Mouse (Mus musculus) heart, embryonic 12.5 days (tissue): Measurements from ENCODE around the gene Dynlrb2. TPM values are rescaled to one million over a fixed set of nuclear protein-coding genes. Genes with fewer than 3 reads are reported as not detected.

Experiments used
- ATAC-seq: fragments of 200-750 bp; cut with Nextera tagmentation; 2 replicates; pipeline ENCODE4 v1.8.0; 2017; ENCODE audit warnings: moderate TSS enrichment, moderate library complexity; ENCODE audit not compliant: insufficient number of reproducible peaks, low FRiP score
- H3K27ac ChIP-seq: fragments of 300-500 bp; sonication (generic); 2 replicates; pipeline ENCODE4 v1.5.1; 2016; ENCODE audit warnings: mild to moderate bottlenecking, moderate library complexity; ENCODE audit not compliant: poor library complexity, severe bottlenecking
- H3K27me3 ChIP-seq: fragments of 300-500 bp; sonication (generic); replicated peaks from 2 replicates; pipeline ENCODE4 v1.6.1; 2016; ENCODE audit warnings: mild to moderate bottlenecking, moderate library complexity
- H3K36me3 ChIP-seq: fragments of 300-500 bp; sonication (generic); 2 replicates; pipeline ENCODE4 v1.6.1; 2016; ENCODE audit warnings: mild to moderate bottlenecking, moderate library complexity
- H3K4me1 ChIP-seq: fragments of 300-500 bp; sonication (generic); replicated peaks from 2 replicates; pipeline ENCODE4 v1.6.1; 2016; ENCODE audit warnings: mild to moderate bottlenecking
- H3K4me2 ChIP-seq: fragments of 300-500 bp; sonication (generic); 2 replicates; pipeline ENCODE4 v1.6.1; 2016; ENCODE audit warnings: mild to moderate bottlenecking, moderate library complexity
- H3K4me3 ChIP-seq: fragments of 300-500 bp; sonication (generic); 2 replicates; pipeline ENCODE4 v1.5.1; 2016; ENCODE audit warnings: mild to moderate bottlenecking
- H3K9ac ChIP-seq: fragments of 300-500 bp; sonication (generic); 2 replicates; pipeline ENCODE4 v1.6.1; 2016; ENCODE audit warnings: mild to moderate bottlenecking, moderate library complexity
- H3K9me3 ChIP-seq: fragments of 300-500 bp; sonication (generic); replicated peaks from 2 replicates; pipeline ENCODE4 v1.6.1; 2016; ENCODE audit warnings: mild to moderate bottlenecking, moderate library complexity
- WGBS: fragments of 180-500 bp; shearing (Covaris S2); methylation state at CpG from one replicate; pipeline ENCODE4 v1.1.7; 2016; 5-methylcytosine and 5-hydroxymethylcytosine counted together
- polyA plus RNA-seq: library from polyadenylated mRNA; unstranded; fragments of >200 nt; fragmentation: Nextera tagmentation; extraction: Ambion mirVana; gene quantifications from 2 replicates; pipeline ENCODE4 v1.2.1, GENCODE M21; 2016

Dynlrb2 gene
- polyA plus RNA-seq, 1 experiment from 2014 or later: not detected

DNA sequence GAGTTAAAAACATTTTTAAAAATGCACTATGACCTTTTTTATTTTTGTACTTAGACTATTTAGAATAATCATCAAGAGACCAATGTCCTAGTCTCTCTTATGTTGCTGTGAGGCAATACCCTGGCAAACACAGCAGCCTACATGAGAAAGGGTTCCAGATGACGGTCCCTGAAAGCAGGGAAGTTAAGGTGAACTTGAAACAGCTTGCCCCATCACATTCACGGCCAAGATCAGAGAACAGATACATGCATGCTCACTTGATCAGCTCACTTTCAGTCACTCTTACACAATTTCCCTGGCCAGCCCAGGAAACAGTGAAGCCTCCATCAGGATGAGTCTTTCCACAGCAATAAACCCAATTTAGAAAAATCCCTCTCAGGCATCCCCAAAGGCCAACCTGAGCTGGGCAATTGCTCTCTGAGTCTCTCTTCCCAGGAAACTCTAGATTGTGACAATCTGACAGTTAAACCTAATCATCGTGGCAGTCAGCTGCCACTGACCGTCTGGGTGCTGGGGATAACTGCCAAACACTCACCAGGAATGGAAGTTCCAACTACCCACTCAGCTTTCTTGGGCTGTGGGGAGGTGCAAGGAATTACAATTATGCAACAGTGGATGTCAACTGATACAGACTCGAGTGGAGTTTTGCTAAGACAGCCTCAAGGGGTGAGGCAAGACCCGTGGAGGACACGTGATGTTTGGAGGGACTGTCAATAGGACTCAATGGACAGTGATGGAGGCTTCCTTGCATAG, 4.5 kb upstream of the Dynlrb2 start:
- WGBS: 72% methylated on average over 7 of the region's 7 CpGs
- Histone ChIP-seq H3K4me2 (no peak overlapping the region), H3K9ac (no peak overlapping the region), H3K27me3 (no peaks in the 10 kb centered on the region), H3K36me3 (no peaks in the 10 kb centered on the region), H3K27ac (no peak overlapping the region), H3K4me1 (no peaks in the 10 kb centered on the region), H3K9me3 (peaks cover 3% of the 10 kb centered on the region; the same call in 1 of the 2 replicates), H3K4me3 (no peak overlapping the region)
- ATAC-seq: no peak

DNA sequence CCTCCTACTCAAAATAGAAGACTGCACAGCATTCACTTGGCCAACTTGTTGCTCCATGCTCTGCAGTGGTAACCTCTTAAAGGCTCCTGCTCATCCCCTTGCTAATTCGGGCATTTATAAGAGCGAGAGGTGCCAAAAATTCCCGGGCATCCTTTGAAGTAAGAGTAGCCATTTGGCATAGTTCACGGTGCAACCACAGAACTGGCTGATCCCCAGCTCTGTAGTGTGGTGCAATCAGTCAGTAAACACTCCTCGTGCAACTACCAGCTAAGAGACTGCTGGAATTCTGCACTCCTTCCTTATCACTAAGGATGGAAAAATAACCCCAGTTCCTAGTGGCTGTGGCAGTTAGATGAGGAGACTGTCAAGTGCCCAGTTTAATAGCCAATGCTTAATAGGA, 3.9 kb downstream of the Dynlrb2 start:
- no peak for ATAC-seq
- Histone ChIP-seq H3K4me2 (no peak overlapping the region), H3K4me1 (no peaks in the 10 kb centered on the region), H3K27ac (no peak overlapping the region), H3K27me3 (no peaks in the 10 kb centered on the region), H3K4me3 (no peak overlapping the region), H3K9me3 (no peaks in the 10 kb centered on the region), H3K9ac (no peak overlapping the region), H3K36me3 (no peaks in the 10 kb centered on the region)
- WGBS: 54% methylated on average over 5 of the region's 5 CpGs

DNA sequence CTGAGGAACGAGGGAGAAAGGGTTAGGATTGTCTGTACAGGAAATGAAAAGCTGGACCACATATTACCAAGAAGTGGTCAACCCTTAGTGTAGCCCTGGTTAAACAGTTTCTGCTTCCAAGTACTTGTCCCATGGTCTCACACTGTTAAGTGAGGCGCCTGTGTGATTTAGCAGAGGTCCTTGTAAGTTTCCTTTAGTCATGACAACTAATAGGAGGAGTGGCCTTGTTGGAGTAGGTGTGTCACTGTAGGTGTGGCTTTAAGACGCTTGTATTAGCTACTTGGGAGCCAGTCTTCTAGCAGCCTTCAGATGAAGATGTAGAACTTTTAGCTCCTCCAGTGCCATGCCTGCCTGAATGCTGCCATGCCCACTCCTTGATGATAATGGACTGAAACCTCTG, 4.5 kb downstream of the Dynlrb2 start:
- no peak for ATAC-seq
- Histone ChIP-seq H3K27me3 (no peaks in the 10 kb centered on the region), H3K4me3 (no peak overlapping the region), H3K27ac (no peak overlapping the region), H3K4me1 (no peaks in the 10 kb centered on the region), H3K36me3 (no peaks in the 10 kb centered on the region), H3K9me3 (no peaks in the 10 kb centered on the region), H3K4me2 (no peak overlapping the region), H3K9ac (no peak overlapping the region)
- WGBS: 59% methylated on average over 3 of the region's 3 CpGs

DNA sequence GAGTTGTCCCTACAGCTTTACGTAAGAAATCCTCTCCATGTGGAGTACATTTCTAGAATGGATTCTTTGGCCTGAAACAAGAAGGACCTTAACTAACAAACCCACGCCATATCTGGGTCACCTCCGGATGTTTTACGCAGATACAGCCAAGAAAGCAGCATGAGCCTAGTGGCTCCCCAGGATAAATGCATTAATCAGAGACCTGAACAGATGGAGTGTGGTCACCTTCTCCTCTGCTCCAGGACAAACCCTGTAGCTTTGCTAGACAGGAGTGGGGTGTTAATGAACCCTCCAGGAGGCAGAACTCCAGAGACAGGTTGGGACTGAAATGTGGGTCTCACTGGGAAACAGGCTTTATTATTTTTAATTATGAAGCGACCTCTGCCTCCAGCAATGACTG, 14.9 kb downstream of the Dynlrb2 start:
- H3K4me3 ChIP-seq: no peak overlapping the region
- no peak for ATAC-seq
- H3K36me3 ChIP-seq: no peaks in the 10 kb centered on the region
- H3K27ac ChIP-seq: no peak overlapping the region
- H3K9me3 ChIP-seq: peaks cover 19% of the 10 kb centered on the region
- no peaks in the 10 kb centered on the region for H3K27me3 ChIP-seq
- no peak overlapping the region for H3K4me2 ChIP-seq
- H3K9ac ChIP-seq: no peak overlapping the region
- 77% methylated on average over 5 of the region's 5 CpGs for WGBS
- H3K4me1 ChIP-seq: no peaks in the 10 kb centered on the region

DNA sequence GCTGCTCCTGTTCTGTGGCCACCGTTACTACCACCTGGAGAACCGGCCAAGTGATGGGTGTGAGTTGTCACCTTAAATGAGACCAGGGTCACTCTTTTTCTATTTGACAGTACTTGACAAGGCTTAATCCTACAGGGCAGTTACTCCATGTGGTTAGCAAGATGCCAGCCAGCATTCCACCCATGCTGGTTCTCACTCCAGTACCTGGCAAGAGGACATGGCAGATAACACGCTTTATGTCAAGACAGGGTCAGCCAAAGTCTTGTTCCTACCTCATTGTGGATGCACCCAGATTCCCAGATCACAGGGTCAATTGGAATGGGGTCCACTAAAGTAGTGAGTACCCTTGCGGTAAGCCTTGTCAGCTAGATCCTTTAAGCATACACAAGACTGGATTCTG, 16.4 kb downstream of the Dynlrb2 start:
- 88% methylated on average over 4 of the region's 4 CpGs for WGBS
- Histone ChIP-seq H3K4me1 (no peaks in the 10 kb centered on the region), H3K27ac (no peak overlapping the region), H3K36me3 (no peaks in the 10 kb centered on the region), H3K27me3 (no peaks in the 10 kb centered on the region), H3K4me3 (no peak overlapping the region), H3K4me2 (no peak overlapping the region), H3K9ac (no peak overlapping the region), H3K9me3 (peaks cover 19% of the 10 kb centered on the region)
- ATAC-seq: no peak

DNA sequence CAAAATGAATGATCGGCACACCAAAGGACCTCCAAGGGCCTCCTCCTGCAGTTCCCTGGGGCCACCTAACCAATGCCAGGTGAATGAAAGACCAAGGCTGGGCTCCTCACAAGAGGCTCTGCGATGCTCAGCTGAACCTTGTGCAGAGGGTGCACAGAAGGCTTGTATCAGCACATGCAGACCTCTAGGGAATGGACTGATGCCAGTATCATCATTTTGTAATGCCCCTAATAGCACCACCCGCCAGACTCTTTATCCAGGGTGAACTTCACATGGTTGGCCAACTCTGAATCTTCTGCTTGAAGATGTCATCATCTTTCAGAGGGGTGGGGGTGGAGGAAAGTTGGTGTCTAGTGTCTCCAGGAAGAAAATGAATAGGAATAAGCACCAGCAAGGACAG, 16.9 kb downstream of the Dynlrb2 start:
- 72% methylated on average over 3 of the region's 3 CpGs for WGBS
- Histone ChIP-seq H3K4me2 (no peak overlapping the region), H3K4me3 (no peak overlapping the region), H3K9ac (no peak overlapping the region), H3K27ac (no peak overlapping the region), H3K4me1 (no peaks in the 10 kb centered on the region), H3K27me3 (no peaks in the 10 kb centered on the region), H3K36me3 (no peaks in the 10 kb centered on the region), H3K9me3 (peaks cover 16% of the 10 kb centered on the region)
- ATAC-seq: no peak

DNA sequence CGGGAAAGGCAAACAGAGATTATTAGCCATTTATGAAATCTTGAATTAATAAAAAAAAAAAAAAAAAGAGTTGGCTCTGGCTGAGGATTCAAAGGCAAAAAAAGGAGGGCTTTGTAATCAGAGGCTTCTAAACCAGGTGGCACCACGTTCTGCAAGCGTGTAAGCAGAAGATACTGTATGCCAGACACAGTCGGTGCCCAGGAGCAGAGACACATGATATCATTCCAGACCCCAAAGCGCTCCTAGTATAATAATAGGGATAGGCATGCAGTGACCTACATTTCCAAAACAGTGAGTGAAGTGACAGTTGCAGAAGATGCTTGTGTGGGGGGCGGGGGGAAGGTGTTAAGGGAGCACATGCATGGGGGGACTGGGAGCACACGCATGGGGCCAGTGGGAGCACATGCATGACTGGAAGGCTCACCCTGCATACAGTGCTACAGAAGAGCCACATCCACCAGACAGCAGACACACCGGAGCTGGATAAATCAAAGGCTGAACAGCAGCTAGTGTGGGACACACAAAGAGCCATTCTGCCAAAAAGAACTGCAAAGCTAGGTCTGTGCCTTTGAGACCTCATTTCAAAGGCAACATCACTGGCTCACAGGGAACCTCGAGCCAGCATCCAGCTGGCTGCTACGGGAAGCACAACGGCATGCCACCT, 17.5 kb downstream of the Dynlrb2 start:
- no peaks in the 10 kb centered on the region for H3K36me3 ChIP-seq
- no peak overlapping the region for H3K4me2 ChIP-seq
- no peaks in the 10 kb centered on the region for H3K27me3 ChIP-seq
- H3K27ac ChIP-seq: no peak overlapping the region
- no peak overlapping the region for H3K9ac ChIP-seq
- 80% methylated on average over 11 of the region's 11 CpGs for WGBS
- H3K4me1 ChIP-seq: no peaks in the 10 kb centered on the region
- H3K4me3 ChIP-seq: no peak overlapping the region
- H3K9me3 ChIP-seq: peaks cover 10% of the 10 kb centered on the region
- ATAC-seq: no peak

DNA sequence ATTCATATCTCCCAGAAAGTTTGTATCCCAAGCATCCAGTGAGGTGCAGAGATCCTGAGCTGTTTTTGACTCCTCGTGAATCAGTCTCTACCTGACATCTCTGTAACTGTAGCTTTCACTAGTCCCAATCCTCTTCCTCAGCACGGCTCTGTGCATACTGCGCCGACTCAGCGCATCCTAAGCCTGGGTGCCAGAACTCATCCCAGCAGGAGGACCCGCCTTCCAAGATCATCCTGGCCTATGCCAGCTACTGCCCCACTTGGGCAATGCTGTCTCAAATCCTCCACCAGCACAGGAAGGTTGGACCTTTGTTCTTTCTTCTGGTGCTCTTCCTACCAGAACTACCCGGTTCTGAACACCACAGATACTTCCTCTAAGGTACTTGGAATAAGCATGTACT, 20.1 kb downstream of the Dynlrb2 start:
- H3K36me3 ChIP-seq: no peaks in the 10 kb centered on the region
- WGBS: 80% methylated on average over 7 of the region's 7 CpGs
- H3K4me2 ChIP-seq: no peak overlapping the region
- H3K9ac ChIP-seq: no peak overlapping the region
- ATAC-seq: no peak
- no peaks in the 10 kb centered on the region for H3K27me3 ChIP-seq
- H3K4me1 ChIP-seq: no peaks in the 10 kb centered on the region
- no peaks in the 10 kb centered on the region; the same call in 1 of the 2 replicates for H3K9me3 ChIP-seq
- no peak overlapping the region for H3K27ac ChIP-seq
- H3K4me3 ChIP-seq: no peak overlapping the region

DNA sequence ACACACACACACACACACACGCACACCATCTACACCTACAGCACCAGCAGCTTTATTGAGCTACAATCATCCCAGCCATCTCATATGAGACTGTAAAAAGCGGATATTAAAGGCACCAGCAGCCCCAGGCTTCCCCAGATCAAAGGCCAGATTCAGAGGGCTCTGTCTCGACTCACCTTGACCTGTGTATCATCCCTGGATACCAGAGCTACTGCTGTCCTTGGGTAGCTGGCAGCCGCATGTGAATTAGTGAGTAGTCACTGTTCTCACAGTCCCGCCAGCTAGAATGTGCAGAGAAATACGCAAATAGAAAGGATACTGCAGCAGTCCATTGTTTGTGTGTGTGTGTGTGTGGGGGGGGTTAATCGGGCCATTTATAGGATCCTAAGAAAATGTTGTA, 24.0 kb downstream of the Dynlrb2 start:
- no peaks in the 10 kb centered on the region for H3K27me3 ChIP-seq

DNA sequence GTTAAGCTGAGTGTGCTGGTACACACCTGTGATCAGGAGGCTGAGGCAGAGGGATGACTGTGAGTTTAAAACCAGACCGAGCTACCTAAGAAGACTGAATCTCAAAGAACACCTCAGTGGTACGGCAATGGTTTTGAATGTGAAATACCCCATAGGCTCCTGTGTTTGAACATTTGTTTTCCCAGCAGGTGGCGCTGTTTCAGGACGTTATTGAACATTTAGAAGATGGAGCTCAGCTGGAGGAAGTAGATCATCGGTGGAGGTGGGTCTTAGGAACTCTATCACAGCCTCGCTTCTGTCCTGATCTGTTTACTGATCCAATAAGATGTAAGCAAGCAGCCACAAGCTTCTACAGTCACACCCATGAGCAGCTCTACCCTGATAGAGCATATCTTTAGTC, 28.3 kb downstream of the Dynlrb2 start:
- no peaks in the 10 kb centered on the region for H3K27me3 ChIP-seq
- ATAC-seq: no peak
- H3K4me2 ChIP-seq: no peak overlapping the region
- no peak overlapping the region for H3K9ac ChIP-seq
- no peaks in the 10 kb centered on the region for H3K36me3 ChIP-seq
- H3K4me3 ChIP-seq: no peak overlapping the region
- no peaks in the 10 kb centered on the region for H3K4me1 ChIP-seq
- no peak overlapping the region for H3K27ac ChIP-seq
- peaks cover 11% of the 10 kb centered on the region; the same call in 1 of the 2 replicates for H3K9me3 ChIP-seq
- 68% methylated on average over 6 of the region's 6 CpGs for WGBS

More for the DNA sequence above, 24.0 kb downstream of the Dynlrb2 start:
- WGBS: 72% methylated on average over 7 of the region's 7 CpGs
- Histone ChIP-seq H3K4me1 (no peaks in the 10 kb centered on the region), H3K27ac (no peak overlapping the region), H3K4me2 (no peak overlapping the region), H3K36me3 (no peaks in the 10 kb centered on the region), H3K9me3 (peaks cover 7% of the 10 kb centered on the region; the same call in 1 of the 2 replicates), H3K9ac (no peak overlapping the region), H3K4me3 (no peak overlapping the region)
- ATAC-seq: no peak

DNA sequence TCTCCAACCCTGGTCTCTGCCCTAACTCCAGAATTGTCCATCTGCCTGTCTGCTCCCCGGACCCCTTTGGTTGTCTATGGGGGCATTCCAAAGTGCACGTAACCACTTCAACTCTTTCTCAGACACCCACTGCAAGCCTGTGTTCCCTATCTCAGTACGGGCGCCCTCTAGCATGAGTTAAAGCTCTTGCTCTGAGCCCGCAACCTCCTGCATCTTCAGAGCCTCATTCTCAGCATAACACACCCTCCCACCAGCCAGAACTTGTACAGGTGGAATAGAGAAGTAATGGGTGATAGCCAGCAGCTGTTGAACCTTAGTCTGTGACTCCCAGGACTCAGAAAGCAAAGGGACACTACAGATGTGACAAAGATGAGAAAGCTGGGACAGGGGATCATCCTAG, 32.0 kb downstream of the Dynlrb2 start:
- 64% methylated on average over 5 of the region's 5 CpGs for WGBS
- no peak for ATAC-seq
- H3K9ac ChIP-seq: no peak overlapping the region
- 0 out of 2 replicates have a peak, but pooled peaks cover 11% of the 10 kb centered on the region for H3K9me3 ChIP-seq
- no peaks in the 10 kb centered on the region for H3K36me3 ChIP-seq
- no peaks in the 10 kb centered on the region for H3K4me1 ChIP-seq
- H3K27ac ChIP-seq: no peak overlapping the region
- H3K27me3 ChIP-seq: no peaks in the 10 kb centered on the region
- H3K4me2 ChIP-seq: no peak overlapping the region
- no peak overlapping the region for H3K4me3 ChIP-seq
